Mouse (Mus musculus) brown adipose tissue, adult 24 weeks (tissue): ENCODE data around the gene Kmt2e. TPM values are rescaled to one million over a fixed set of nuclear protein-coding genes. Genes with fewer than 3 reads are reported as not detected.

Source experiments
- H3K27ac ChIP-seq: fragments of 200-500 bp; replicated peaks from 2 replicates; pipeline ENCODE4 v1.5.1; 2012; ENCODE audit warnings: low read depth, mild to moderate bottlenecking, low read length
- H3K4me1 ChIP-seq: fragments of 200-500 bp; 2 replicates; pipeline ENCODE4 v1.6.1; 2012; ENCODE audit warnings: low read length, mixed read lengths; ENCODE audit not compliant: control insufficient read depth, insufficient read depth, insufficient read length
- H3K4me3 ChIP-seq: fragments of 200-500 bp; 2 replicates; pipeline ENCODE4 v1.5.1; 2012; ENCODE audit warnings: low read depth, mild to moderate bottlenecking, low read length, moderate library complexity; ENCODE audit not compliant: insufficient read depth
- polyA plus RNA-seq: library from polyadenylated mRNA; stranded (reverse); fragments of >200 nt; gene quantifications from 2 replicates; pipeline ENCODE4 v1.2.4, GENCODE M21; 2012; ENCODE audit not compliant: missing spikeins, insufficient read depth, insufficient read length

The Kmt2e gene
- polyA plus RNA-seq, 1 experiment, result 35.5 TPM

DNA sequence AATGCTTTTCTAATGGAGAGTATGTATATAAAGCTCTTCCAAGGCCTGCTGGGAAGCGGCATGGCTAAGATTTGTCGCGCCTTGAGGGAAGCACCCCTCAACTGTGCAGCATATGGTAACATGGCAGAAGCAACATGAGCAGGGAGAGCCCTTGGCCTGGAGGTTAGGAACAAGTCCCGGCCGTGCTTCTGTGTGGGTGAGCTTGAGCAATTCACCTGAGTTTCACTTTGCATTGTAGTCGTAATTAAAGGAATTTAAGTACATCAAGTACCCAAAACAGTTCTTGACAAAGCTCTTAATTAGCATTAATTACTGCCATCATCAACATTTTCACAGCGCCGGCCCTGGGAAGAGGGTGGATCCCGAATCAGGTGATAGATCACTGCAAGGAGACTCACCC lies 32.9 kb upstream of the Kmt2e start:
- Histone ChIP-seq H3K4me3 (no peak overlapping the region), H3K4me1 (no peaks in the 10 kb centered on the region), H3K27ac (no peak overlapping the region)

DNA sequence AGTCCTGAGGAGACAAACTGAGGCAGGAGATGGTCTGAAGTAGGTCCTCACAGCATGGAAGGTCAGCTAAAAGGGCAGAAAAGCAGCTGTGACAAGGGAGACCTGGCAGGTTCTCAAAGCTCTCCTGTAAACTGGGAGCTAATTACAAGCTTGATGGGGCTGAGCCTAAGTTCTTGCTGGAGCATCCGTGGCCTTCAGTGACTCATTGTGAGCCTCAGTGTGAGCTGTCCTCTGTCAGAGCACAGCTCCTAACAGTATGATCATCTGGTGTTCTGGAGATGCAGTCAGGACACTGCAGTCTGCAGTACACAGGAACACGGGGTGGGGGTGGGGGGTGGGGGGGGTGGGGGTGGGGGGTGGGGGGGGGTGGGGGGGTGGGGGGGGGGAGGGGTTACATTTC lies 32.2 kb upstream of the Kmt2e start:
- Histone ChIP-seq H3K4me1 (no peaks in the 10 kb centered on the region), H3K27ac (no peak overlapping the region), H3K4me3 (no peak overlapping the region)

DNA sequence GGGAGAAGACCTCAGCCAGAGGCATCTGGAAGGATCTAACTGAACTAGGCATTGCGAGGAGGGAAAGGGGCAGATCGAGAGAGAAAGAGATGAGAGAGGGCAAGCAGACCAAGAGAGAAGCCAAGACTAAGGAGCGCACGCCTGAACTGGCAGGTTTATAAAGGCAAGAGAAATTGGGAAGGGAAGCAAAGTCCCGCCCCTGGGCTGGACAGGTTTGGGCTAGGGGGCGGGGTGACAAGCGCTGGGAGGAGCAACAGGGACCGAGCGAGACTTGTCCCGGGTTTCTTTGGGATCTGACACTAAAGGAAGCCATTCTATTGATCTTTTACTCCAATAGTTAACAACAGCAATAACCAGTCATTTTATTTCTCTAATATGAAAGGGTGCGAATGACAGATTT lies 31.1 kb upstream of the Kmt2e start:
- Histone ChIP-seq H3K4me3 (no peak overlapping the region), H3K4me1 (peaks cover 3% of the 10 kb centered on the region), H3K27ac (no peak overlapping the region)

- no peak overlapping the region for H3K27ac ChIP-seq
- H3K4me1 ChIP-seq, result peaks cover 18% of the 10 kb centered on the region
- no peak overlapping the region for H3K4me3 ChIP-seq
These were observed 28.4 kb upstream of the Kmt2e start for GRCm38 (mm10) chr5:23405666-23406404.

DNA sequence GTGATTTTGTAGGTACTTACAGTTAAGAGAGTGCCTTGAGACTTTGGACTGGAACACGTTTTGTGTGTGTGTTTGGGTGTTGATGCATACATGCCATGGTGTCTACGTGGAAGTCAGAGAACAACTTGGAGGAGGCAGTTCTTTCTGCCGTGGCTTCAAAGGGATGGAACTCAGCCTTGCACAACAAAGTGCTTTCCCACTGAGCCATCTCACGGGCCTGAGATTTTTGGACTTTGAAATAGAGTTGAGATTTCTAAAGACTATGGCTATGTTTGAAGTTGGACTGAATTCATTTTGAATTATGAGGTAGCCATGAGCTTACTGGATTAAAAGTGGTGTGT lies 27.9 kb upstream of the Kmt2e start:
- Histone ChIP-seq H3K4me3 (no peak overlapping the region), H3K27ac (no peak overlapping the region), H3K4me1 (peaks cover 23% of the 10 kb centered on the region)

GRCm38 (mm10) chr5:23408106-23408505 lies 26.1 kb upstream of the Kmt2e start:
- peak overlapping the region; percentile 62 for H3K27ac ChIP-seq

DNA sequence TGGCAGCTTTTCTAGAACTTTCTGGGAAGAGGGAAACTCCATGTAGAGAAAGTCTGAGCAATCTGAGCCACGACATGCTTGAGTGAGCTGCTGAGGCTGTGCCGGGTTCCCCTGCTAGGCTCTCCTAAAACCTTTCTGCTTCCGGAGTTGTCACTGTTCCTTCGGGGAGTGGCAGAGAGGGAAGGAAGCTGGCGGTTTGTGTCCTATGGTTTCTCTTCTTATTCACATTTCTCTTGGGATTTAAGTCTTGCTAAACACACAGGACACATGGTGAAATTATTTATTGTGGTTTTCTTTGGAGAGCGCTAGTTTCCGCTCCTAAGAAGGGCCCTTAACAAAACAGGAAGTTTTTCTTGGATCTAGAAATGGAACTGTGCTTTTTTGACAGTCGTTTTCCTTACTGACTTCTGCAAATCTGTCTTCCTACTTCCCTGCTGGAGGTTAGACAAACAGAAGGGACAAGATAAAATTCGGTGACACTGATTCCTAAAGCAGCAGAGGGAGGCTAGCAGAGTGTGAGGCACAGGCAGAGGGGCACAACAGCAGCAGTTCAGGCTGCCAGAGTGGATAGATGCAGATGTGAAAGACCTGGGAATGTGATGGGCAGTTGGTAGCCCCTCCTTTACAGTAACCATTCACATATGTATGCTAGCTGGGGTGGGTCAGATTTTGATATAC lies 24.1 kb upstream of the Kmt2e start:
- Histone ChIP-seq H3K4me1 (peaks cover 46% of the 10 kb centered on the region), H3K27ac (peak overlapping the region; percentile 90), H3K4me3 (peak overlapping the region; percentile 9)

More at GRCm38 (mm10) chr5:23408106-23408505, 26.1 kb upstream of the Kmt2e start:
- H3K4me3 ChIP-seq, result no peak overlapping the region
- H3K4me1 ChIP-seq, result peaks cover 34% of the 10 kb centered on the region

GRCm38 (mm10) chr5:23410718-23411101 lies 23.5 kb upstream of the Kmt2e start:
- Histone ChIP-seq H3K4me1 (peaks cover 47% of the 10 kb centered on the region), H3K27ac (peak overlapping the region; percentile 90), H3K4me3 (no peak overlapping the region)

DNA sequence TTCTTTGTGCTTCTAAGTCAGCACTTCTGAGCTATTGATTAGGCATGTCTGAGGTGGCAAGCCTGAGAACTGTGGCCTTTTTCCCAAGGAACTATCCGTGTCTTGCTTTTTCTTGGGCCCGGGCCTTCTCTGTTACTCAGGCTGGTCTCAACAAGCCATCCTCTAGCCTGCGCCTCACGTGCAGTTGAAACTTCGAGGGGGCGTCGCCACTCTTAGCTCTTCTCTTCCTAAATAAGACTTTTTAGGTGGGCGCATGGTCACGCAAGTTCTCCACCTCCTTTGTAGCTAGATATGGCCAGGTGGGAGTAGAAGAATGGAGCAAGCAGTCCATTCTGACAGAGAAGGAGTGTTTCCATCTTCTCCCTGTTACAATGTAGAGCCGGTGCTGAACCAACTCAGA lies 22.6 kb upstream of the Kmt2e start:
- Histone ChIP-seq H3K27ac (peak overlapping the region; percentile 81), H3K4me1 (peaks cover 49% of the 10 kb centered on the region), H3K4me3 (no peak overlapping the region)

- Histone ChIP-seq H3K4me3 (no peak overlapping the region), H3K27ac (peak overlapping the region; percentile 81), H3K4me1 (peaks cover 49% of the 10 kb centered on the region)
These were observed 21.8 kb upstream of the Kmt2e start for GRCm38 (mm10) chr5:23412247-23412948.

GRCm38 (mm10) chr5:23413058-23413457 lies 21.2 kb upstream of the Kmt2e start:
- Histone ChIP-seq H3K4me3 (no peak overlapping the region), H3K4me1 (peaks cover 47% of the 10 kb centered on the region), H3K27ac (peak overlapping the region; percentile 81)

GRCm38 (mm10) chr5:23413575-23414470 lies 20.4 kb upstream of the Kmt2e start:
- Histone ChIP-seq H3K4me3 (no peak overlapping the region), H3K27ac (peak overlapping the region; percentile 81), H3K4me1 (peaks cover 44% of the 10 kb centered on the region)

DNA sequence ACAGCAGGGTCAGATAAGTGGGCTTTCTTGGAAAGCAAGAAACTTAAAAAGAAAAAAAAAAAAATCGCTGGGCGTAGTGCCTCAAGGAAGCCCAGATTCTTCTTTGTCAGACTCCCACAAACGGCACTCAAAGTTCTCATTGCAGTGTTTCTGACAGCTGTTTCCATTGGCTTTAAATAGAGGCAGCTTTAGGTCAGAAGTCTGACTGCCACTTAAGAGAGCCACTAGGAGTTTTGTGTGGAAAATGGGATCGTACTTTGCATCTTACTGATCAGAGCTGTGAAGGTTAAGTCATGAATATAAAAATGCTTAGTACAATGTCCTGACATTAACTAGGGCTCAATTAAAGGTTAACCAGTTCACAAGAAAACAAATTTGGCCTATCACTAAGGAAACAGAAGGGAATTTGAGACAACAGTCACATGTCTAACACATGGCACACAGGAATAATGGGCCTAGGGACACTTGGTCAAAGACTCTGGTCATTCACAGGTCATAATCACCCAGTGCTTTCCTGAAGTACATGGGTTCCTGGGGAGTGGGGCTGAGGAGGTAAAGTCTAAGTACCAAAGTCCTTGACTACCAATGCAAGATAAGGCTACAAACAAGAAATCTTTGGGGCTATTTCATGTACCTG lies 19.6 kb upstream of the Kmt2e start:
- peak overlapping the region; percentile 81 for H3K27ac ChIP-seq
- no peak overlapping the region for H3K4me3 ChIP-seq
- H3K4me1 ChIP-seq, result peaks cover 46% of the 10 kb centered on the region

GRCm38 (mm10) chr5:23415571-23416285 lies 18.5 kb upstream of the Kmt2e start:
- Histone ChIP-seq H3K4me1 (peaks cover 38% of the 10 kb centered on the region), H3K4me3 (0 out of 2 replicates have a peak overlapping the region, but pooled peaks have one; percentile 19), H3K27ac (0 out of 2 replicates have a peak overlapping the region, but pooled peaks have one; percentile 28)
